Mouse (Mus musculus) hindbrain, postnatal 0 days (tissue): ENCODE results near the gene Hjurp. TPM values are rescaled to one million over a fixed set of nuclear protein-coding genes. Genes with fewer than 3 reads are reported as not detected.

Source experiments
- ATAC-seq: fragments of 200-750 bp; cut with Nextera tagmentation; 2 replicates; pipeline ENCODE4 v1.8.0; 2017; ENCODE audit warnings: mild to moderate bottlenecking, moderate TSS enrichment, moderate library complexity
- DNase-seq: peaks from one replicate; pipeline ENCODE4 v3.0.0-alpha.2; 2015; ENCODE audit warnings: low spot score
- H3K27ac ChIP-seq: fragments of 300-500 bp; sonication (generic); 2 replicates; pipeline ENCODE4 v1.5.1; 2014; ENCODE audit warnings: mild to moderate bottlenecking
- H3K27me3 ChIP-seq: fragments of 300-500 bp; sonication (generic); 2 replicates; pipeline ENCODE4 v1.6.1; 2014; ENCODE audit warnings: low read length, mixed read lengths; ENCODE audit not compliant: insufficient read depth
- H3K36me3 ChIP-seq: fragments of 300-500 bp; sonication (generic); 2 replicates; pipeline ENCODE4 v1.6.1; 2014; ENCODE audit warnings: low read length, mixed read lengths; ENCODE audit not compliant: insufficient read depth
- H3K4me1 ChIP-seq: fragments of 300-500 bp; sonication (generic); 2 replicates; pipeline ENCODE4 v1.6.1; 2014; ENCODE audit warnings: antibody characterized with exemption, low read length, mixed read lengths; ENCODE audit not compliant: insufficient read depth
- H3K4me2 ChIP-seq: fragments of 300-500 bp; sonication (generic); 2 replicates; pipeline ENCODE4 v1.6.1; 2014; ENCODE audit warnings: low read depth, mild to moderate bottlenecking, low read length, moderate library complexity, mixed read lengths
- H3K4me3 ChIP-seq: fragments of 300-500 bp; sonication (generic); 2 replicates; pipeline ENCODE4 v1.5.1; 2014; ENCODE audit warnings: low read length
- H3K9ac ChIP-seq: fragments of 300-500 bp; sonication (generic); replicated peaks from 2 replicates; pipeline ENCODE4 v1.6.1; 2014; ENCODE audit warnings: mild to moderate bottlenecking, low read length, moderate library complexity, mixed read lengths
- H3K9me3 ChIP-seq: fragments of 300-500 bp; sonication (generic); 2 replicates; pipeline ENCODE4 v1.6.1; 2016; ENCODE audit warnings: low read length, mixed read lengths
- CTCF ChIP-seq: IDR thresholded peaks from 2 replicates; pipeline ENCODE4 v1.5.1; 2016; ENCODE audit warnings: antibody characterized with exemption, control low read depth, low read depth
- WGBS: fragments of 180-500 bp; shearing (Covaris S2); extraction: QIAGEN DNeasy Blood & Tissue Kit; methylation state at CpG from one replicate; pipeline ENCODE4 v1.1.7; 2014; 5-methylcytosine and 5-hydroxymethylcytosine counted together
- polyA plus RNA-seq: library from polyadenylated mRNA; unstranded; fragments of >200 nt; fragmentation: Nextera tagmentation; extraction: Ambion mirVana; gene quantifications from 2 replicates; pipeline ENCODE4 v1.2.1, GENCODE M21; 2015
- total RNA-seq: library from RNA; depleted of rRNA; stranded (reverse); fragments of >200 nt; gene quantifications from 2 replicates; pipeline ENCODE4 v1.2.3, GENCODE M21; 2014

Hjurp gene
- total and polyA plus RNA-seq, 2 experiments from 2014 or later, result 47.2 to 86.3 TPM

DNA sequence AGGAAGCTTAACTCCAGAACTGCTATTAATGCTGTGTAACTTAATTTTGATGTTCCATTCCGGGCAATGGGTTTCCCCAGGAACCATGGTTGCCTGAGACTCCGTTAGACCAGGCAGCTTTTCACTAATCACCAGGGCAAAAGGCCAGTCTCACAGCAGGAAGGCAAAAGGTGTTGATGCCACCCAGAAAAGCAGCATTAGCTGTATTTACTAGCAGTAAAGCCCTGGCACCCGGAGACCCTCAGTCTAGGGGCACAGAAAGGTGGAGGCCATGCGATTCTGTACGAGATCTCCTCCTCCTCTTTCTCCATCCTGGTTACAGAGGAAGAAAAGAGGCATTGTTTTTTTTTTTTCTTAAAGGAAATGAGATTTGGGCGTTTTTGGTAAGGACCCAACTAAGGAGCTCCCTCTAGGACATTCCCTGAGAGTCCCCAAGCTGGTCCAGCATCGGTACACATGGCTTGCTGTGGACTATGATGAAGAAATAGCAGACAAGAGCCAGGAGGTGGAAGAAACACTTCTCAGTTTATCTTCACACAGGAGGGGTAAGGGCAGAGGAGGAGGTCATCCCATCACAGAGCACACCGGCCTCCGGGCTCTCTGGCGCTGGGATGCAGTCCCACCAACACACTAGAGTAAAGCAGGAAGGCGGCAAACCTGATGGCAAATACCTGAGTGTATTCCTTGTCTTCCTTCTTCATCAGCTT lies 2.9 kb downstream of the Hjurp start:
- no peak for TF ChIP-seq CTCF
- Histone ChIP-seq H3K36me3 (peaks cover 27% of the 10 kb centered on the region), H3K4me3 (no peak overlapping the region), H3K27me3 (no peaks in the 10 kb centered on the region), H3K4me2 (no peak overlapping the region), H3K9me3 (no peaks in the 10 kb centered on the region; the same call in 1 of the 2 replicates), H3K9ac (no peak overlapping the region), H3K4me1 (peaks cover 19% of the 10 kb centered on the region), H3K27ac (no peak overlapping the region)
- DNase-seq (no peak), ATAC-seq (no peak)
- 74% methylated on average over 11 of the region's 11 CpGs for WGBS

DNA sequence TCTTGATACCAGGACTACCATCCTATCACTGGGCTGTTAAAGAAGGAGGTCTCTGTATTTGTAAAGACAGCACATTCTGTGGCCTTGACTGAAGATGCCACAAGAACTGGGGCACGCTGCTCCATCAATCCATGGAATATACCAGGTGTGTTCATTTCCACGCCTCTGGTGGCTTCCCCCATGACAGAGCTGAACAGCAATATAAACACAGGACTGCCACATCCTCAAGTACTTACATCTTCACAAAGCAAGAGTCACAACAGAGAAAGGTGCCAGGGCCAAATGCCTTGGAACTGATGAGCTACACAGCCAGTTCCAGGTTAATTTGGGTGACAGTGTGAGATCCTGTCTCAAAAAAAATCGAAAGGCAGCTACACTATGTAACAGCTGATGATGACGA lies 3.6 kb downstream of the Hjurp start:
- Histone ChIP-seq H3K4me2 (no peak overlapping the region), H3K36me3 (peaks cover 34% of the 10 kb centered on the region), H3K27ac (no peak overlapping the region), H3K27me3 (no peaks in the 10 kb centered on the region), H3K9ac (no peak overlapping the region), H3K4me3 (no peak overlapping the region), H3K9me3 (no peaks in the 10 kb centered on the region; the same call in 1 of the 2 replicates), H3K4me1 (peaks cover 19% of the 10 kb centered on the region)
- no peak for DNase-seq
- 86% methylated on average over 4 of the region's 4 CpGs for WGBS
- no peak for TF ChIP-seq CTCF
- ATAC-seq, result no peak

DNA sequence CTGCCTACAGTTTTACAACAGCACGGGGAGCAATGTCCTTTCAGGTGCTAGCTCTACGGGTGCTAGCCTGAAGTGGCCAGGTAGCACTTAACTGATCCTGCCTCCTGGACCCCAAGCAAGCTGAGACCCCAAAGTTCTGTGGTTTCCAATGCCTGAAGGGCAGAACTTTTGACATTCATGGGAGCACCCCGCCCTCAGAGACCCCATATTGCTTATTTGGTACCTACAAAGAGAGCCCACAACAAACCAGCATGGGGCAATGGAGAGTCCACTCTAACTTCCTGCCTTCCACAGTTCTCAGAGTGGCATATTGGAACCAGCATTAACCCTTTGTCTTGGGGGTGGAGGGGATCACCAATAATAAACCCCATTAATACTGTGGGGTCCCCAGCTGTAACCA lies 4.1 kb downstream of the Hjurp start:
- H3K36me3 ChIP-seq, result peaks cover 39% of the 10 kb centered on the region
- no peak overlapping the region for H3K4me2 ChIP-seq
- DNase-seq, result no peak
- no peaks in the 10 kb centered on the region; the same call in 1 of the 2 replicates for H3K9me3 ChIP-seq
- no peaks in the 10 kb centered on the region for H3K27me3 ChIP-seq
- no peak for ATAC-seq
- 93% methylated on average over 3 of the region's 3 CpGs for WGBS
- no peak overlapping the region for H3K27ac ChIP-seq
- H3K9ac ChIP-seq, result no peak overlapping the region
- H3K4me3 ChIP-seq, result no peak overlapping the region
- TF ChIP-seq CTCF, result no peak
- peaks cover 19% of the 10 kb centered on the region for H3K4me1 ChIP-seq

DNA sequence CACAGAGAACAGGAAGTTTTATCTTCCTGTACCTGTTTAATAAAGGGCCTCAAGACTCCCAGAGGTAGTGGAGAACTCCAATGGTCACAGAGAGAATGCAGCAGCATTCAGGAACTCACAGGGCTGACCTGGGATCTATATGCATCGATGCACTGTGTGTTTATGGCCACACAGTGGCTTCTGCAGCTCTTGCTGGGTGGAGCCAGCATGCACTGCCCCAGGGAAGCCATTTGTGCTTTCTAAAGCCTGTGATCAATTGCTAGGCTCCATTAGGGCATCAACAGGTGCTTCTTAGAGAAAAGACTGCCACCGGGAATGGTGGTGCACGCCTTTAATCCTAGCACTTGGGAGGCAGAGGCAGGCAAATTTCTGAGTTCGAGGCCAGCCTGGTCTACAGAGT lies 4.6 kb downstream of the Hjurp start:
- Histone ChIP-seq H3K4me3 (no peak overlapping the region), H3K27me3 (no peaks in the 10 kb centered on the region), H3K4me2 (no peak overlapping the region), H3K36me3 (peaks cover 43% of the 10 kb centered on the region), H3K9me3 (no peaks in the 10 kb centered on the region; the same call in 1 of the 2 replicates), H3K9ac (no peak overlapping the region), H3K4me1 (peaks cover 15% of the 10 kb centered on the region), H3K27ac (no peak overlapping the region)
- WGBS, result 65% methylated on average over 4 of the region's 4 CpGs
- ATAC-seq (no peak), DNase-seq (no peak)
- TF ChIP-seq CTCF, result no peak

DNA sequence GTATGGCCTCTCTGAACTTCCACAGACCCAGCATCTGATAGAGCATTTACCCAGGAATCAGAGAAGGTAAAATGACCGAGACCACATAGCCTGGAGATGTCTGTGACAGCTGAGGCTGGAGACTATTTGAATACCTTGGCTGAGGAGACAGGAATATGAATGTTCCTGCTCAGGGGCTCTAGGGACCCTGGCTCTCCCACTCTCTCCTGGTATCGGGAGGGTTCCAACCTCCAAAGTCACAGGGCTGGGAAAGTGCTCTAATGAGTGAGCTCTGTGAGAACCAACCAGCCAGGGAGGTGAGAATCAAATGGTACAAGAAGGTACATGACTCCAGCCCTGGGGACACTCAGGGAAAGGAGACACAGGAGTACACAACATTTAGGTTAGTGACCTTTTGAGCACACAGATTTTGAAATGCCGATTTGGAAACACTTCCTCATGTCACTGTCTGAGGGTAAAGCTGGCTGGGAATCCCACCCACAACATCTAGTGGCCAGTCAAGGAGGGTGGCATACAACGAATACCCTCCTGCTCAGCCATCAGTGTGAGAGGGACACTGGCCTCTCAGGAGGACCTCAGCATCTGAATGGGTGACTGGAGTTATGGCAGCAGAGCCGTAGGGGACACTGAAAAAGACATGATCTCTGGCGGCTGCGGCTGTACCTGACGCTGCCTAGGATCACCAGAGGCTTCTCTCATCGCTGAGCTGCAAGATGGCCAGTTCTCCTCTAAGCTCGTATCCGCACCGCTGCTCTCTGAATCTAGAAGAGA lies 7.7 kb downstream of the Hjurp start:
- Histone ChIP-seq H3K9me3 (no peaks in the 10 kb centered on the region), H3K9ac (no peak overlapping the region), H3K4me2 (no peak overlapping the region), H3K4me3 (no peak overlapping the region), H3K36me3 (peaks cover 73% of the 10 kb centered on the region), H3K27ac (no peak overlapping the region), H3K4me1 (no peaks in the 10 kb centered on the region), H3K27me3 (no peaks in the 10 kb centered on the region)
- no peak for DNase-seq
- no peak for ATAC-seq
- 90% methylated on average over 12 of the region's 12 CpGs for WGBS
- no peak for TF ChIP-seq CTCF

DNA sequence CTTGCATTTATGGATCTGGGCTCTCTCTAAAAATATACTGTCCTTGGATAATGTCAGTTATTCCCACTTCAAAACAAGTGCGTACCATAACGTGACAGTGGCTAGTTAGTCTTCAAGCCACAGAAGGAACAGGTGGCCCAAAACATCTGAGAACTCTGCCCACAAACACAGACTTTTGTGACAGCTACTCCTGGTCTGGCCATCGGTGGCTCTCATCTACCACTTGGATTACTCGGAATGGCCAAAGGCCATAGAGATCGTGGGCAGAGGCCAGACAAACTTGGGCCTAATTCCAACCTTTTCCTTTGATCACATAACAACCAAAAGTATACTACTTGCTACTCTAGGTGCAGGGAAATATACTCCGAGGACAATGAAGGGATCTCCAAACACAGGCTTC lies 9.4 kb downstream of the Hjurp start:
- no peak for TF ChIP-seq CTCF
- DNase-seq (no peak), ATAC-seq (no peak)
- Histone ChIP-seq H3K4me2 (no peak overlapping the region), H3K4me1 (no peaks in the 10 kb centered on the region), H3K9me3 (no peaks in the 10 kb centered on the region), H3K36me3 (peaks cover 76% of the 10 kb centered on the region), H3K27me3 (no peaks in the 10 kb centered on the region), H3K4me3 (no peak overlapping the region), H3K27ac (no peak overlapping the region), H3K9ac (no peak overlapping the region)
- 85% methylated on average over 6 of the region's 6 CpGs for WGBS

GRCm38 (mm10) chr1:88267489-88267888 lies 9.9 kb downstream of the Hjurp start:
- DNase-seq, result no peak
- H3K4me2 ChIP-seq, result no peak overlapping the region
- H3K27ac ChIP-seq, result no peak overlapping the region
- H3K4me3 ChIP-seq, result no peak overlapping the region
- 94% methylated on average over 6 of the region's 6 CpGs for WGBS
- H3K36me3 ChIP-seq, result peaks cover 76% of the 10 kb centered on the region
- TF ChIP-seq CTCF, result no peak
- no peaks in the 10 kb centered on the region for H3K4me1 ChIP-seq
- no peak overlapping the region for H3K9ac ChIP-seq
- no peaks in the 10 kb centered on the region for H3K27me3 ChIP-seq
- H3K9me3 ChIP-seq, result no peaks in the 10 kb centered on the region
- no peak for ATAC-seq
